Mouse (Mus musculus) lung, embryonic 16.5 days (tissue): ENCODE measurements at regions not wholly inside any gene's neighbourhood (a gene's known extent, or its start where the extent isn't known, plus 50 kb on each side); places are given as distances from the start of the nearest gene placed in this dataset.

Experiments
- ATAC-seq: fragments of 200-750 bp; cut with Nextera tagmentation; 2 replicates; pipeline ENCODE4 v1.8.0; 2017; ENCODE audit warnings: low read depth, mild to moderate bottlenecking, moderate library complexity
- H3K27ac ChIP-seq: fragments of 300-500 bp; sonication (generic); 2 replicates; pipeline ENCODE4 v1.5.1; 2014; ENCODE audit warnings: mild to moderate bottlenecking, control low read depth, low read length
- H3K27me3 ChIP-seq: fragments of 300-500 bp; sonication (generic); 2 replicates; pipeline ENCODE4 v1.6.1; 2014; ENCODE audit warnings: low read depth, low read length, mixed read lengths; ENCODE audit not compliant: control insufficient read depth, insufficient read depth
- H3K36me3 ChIP-seq: fragments of 300-500 bp; sonication (generic); 2 replicates; pipeline ENCODE4 v1.6.1; 2014; ENCODE audit warnings: low read length; ENCODE audit not compliant: control insufficient read depth, insufficient read depth
- H3K4me1 ChIP-seq: fragments of 300-500 bp; sonication (generic); replicated peaks from 2 replicates; pipeline ENCODE4 v1.6.1; 2014; ENCODE audit warnings: low read length, mixed read lengths; ENCODE audit not compliant: control insufficient read depth, insufficient read depth
- H3K4me2 ChIP-seq: fragments of 300-500 bp; sonication (generic); 2 replicates; pipeline ENCODE4 v1.6.1; 2014; ENCODE audit warnings: low read depth, low read length, control low read depth
- H3K4me3 ChIP-seq: fragments of 300-500 bp; sonication (generic); 2 replicates; pipeline ENCODE4 v1.5.1; 2014; ENCODE audit warnings: mild to moderate bottlenecking, low read length, control low read depth
- H3K9ac ChIP-seq: fragments of 300-500 bp; sonication (generic); 2 replicates; pipeline ENCODE4 v1.6.1; 2014; ENCODE audit warnings: low read length, control low read depth
- H3K9me3 ChIP-seq: fragments of 300-500 bp; sonication (generic); 2 replicates; pipeline ENCODE4 v1.6.1; 2016; ENCODE audit warnings: low read length; ENCODE audit not compliant: control insufficient read depth
- WGBS: fragments of 180-500 bp; shearing (Covaris S2); extraction: QIAGEN DNeasy Blood & Tissue Kit; methylation state at CpG from one replicate; pipeline ENCODE4 v1.1.7; 2014; 5-methylcytosine and 5-hydroxymethylcytosine counted together

DNA sequence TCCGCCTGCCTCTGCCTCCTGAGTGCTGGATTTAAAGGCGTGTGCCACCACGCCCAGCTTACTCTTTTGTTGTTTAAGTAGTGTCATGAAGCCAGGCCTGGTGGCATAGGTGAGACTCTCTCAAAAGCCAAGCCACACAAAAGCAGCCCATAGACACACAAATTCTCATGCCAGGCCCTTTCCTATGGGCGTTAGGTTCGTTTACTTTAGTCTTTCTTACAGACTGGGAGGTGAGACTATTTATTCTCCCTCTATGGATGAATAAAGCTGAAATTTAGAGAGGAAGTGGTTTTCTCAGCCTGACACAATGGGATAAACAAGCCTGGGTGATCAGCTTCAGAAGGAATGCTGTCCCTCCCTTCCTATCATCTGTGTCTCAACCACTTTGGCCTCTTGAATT, 243.0 kb downstream of the Gm45692 start:
- WGBS, result 81% methylated on average over 5 of the region's 5 CpGs
- H3K9ac ChIP-seq, result no peak overlapping the region
- no peak overlapping the region for H3K4me2 ChIP-seq
- peaks cover 8% of the 10 kb centered on the region for H3K4me1 ChIP-seq
- H3K36me3 ChIP-seq, result no peaks in the 10 kb centered on the region
- no peaks in the 10 kb centered on the region for H3K27me3 ChIP-seq
- no peak for ATAC-seq
- no peaks in the 10 kb centered on the region for H3K9me3 ChIP-seq
- no peak overlapping the region for H3K27ac ChIP-seq
- H3K4me3 ChIP-seq, result no peak overlapping the region

DNA sequence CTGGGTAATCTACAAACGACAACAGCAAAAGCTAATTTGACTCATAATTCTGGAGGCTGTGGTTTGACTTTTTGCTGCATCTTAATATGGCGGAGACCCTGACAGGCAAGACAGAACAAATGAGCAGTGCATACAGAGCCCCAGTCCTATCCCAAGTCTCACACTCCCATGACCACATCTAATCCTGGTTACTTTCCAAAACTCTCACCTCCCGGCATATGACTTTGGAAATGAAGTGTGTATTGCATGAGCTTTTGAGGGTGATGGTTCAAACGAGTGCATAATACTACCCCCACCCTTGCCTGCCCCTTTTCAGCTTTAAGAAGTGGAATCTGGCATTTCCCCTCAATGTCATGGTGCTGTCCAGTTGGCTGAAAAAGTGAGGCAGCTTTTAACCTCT, 244.3 kb downstream of the Gm45692 start:
- ATAC-seq, result peak; percentile 93
- Histone ChIP-seq H3K4me1 (no peaks in the 10 kb centered on the region; the same call in none of the 2 replicates), H3K9me3 (no peaks in the 10 kb centered on the region), H3K4me3 (no peak overlapping the region), H3K36me3 (no peaks in the 10 kb centered on the region), H3K4me2 (no peak overlapping the region), H3K9ac (no peak overlapping the region), H3K27ac (no peak overlapping the region), H3K27me3 (no peaks in the 10 kb centered on the region)
- 52% methylated on average over 4 of the region's 4 CpGs for WGBS

DNA sequence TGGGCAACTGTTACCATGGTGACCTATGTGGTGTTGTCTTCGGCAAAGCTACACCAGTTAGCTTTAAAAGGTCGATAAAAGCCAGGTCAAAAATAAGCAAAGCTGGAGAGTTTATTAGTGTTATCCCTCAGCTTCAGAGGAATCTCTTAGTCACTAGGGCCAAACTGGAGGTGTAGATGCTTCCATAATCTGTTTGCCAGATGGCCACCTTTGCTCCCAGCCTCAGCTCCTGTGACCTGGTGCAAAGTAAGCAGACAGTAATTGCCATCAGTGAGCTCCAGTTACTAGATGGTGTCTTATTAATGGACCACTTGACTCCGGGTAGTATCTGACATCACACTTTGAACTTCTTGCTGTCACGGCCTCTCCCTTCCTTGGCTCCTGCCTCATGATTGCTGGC, 245.3 kb downstream of the Gm45692 start:
- no peak overlapping the region for H3K9ac ChIP-seq
- no peaks in the 10 kb centered on the region for H3K4me1 ChIP-seq
- H3K9me3 ChIP-seq, result no peaks in the 10 kb centered on the region
- 47% methylated on average over 4 of the region's 4 CpGs for WGBS
- no peak overlapping the region for H3K4me3 ChIP-seq
- no peaks in the 10 kb centered on the region for H3K36me3 ChIP-seq
- no peaks in the 10 kb centered on the region for H3K27me3 ChIP-seq
- no peak overlapping the region for H3K27ac ChIP-seq
- no peak overlapping the region for H3K4me2 ChIP-seq
- no peak for ATAC-seq

DNA sequence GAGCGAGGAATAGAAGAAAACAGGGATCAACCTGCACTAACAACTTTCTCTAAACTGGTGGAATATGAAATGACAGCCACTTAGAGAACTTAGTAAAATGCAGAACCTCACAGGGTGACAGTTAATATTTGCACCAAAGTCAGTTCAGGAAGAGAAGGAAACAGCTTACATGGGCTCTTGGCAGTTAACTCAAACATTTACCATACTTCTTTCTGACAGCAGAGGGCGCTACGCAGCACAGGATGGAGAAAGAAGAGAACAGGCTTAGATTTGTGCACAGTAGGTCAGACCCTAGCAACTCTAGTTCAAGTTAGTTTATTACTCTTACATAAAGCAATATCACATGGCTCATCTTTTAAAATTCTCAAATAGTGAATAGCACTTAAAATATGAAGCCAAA, 261.3 kb downstream of the Gm45692 start:
- ATAC-seq, result no peak
- Histone ChIP-seq H3K36me3 (no peaks in the 10 kb centered on the region), H3K4me2 (no peak overlapping the region), H3K27me3 (no peaks in the 10 kb centered on the region), H3K27ac (no peak overlapping the region), H3K9ac (no peak overlapping the region), H3K9me3 (no peaks in the 10 kb centered on the region), H3K4me1 (no peaks in the 10 kb centered on the region; the same call in 1 of the 2 replicates), H3K4me3 (no peak overlapping the region)
- WGBS, result 32% methylated on average over 3 of the region's 3 CpGs

DNA sequence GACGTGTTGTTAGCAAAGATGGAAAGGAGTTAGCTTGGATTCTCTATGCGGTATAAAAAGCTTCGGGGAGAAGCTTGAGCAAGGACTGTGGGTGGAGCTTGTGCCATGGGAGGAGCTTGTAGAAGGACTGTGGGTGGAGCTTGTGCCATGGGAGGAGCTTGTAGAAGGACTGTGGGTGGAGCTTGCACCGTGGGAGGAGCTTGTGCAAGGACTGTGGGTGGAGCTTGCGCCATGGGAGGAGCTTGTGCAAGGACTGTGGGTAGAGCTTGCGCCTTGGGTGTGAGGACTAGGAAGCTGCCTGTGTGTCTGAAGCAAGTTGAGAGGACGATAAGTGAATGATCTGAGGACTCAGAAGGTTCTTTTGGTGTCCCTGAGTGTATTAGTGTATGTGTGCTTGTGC, 263.1 kb downstream of the Gm45692 start:
- 77% methylated on average over 7 of the region's 7 CpGs for WGBS
- Histone ChIP-seq H3K36me3 (no peaks in the 10 kb centered on the region), H3K27me3 (no peaks in the 10 kb centered on the region), H3K9me3 (no peaks in the 10 kb centered on the region), H3K9ac (no peak overlapping the region), H3K27ac (no peak overlapping the region), H3K4me3 (no peak overlapping the region), H3K4me2 (no peak overlapping the region), H3K4me1 (no peaks in the 10 kb centered on the region; the same call in 1 of the 2 replicates)
- ATAC-seq, result no peak

DNA sequence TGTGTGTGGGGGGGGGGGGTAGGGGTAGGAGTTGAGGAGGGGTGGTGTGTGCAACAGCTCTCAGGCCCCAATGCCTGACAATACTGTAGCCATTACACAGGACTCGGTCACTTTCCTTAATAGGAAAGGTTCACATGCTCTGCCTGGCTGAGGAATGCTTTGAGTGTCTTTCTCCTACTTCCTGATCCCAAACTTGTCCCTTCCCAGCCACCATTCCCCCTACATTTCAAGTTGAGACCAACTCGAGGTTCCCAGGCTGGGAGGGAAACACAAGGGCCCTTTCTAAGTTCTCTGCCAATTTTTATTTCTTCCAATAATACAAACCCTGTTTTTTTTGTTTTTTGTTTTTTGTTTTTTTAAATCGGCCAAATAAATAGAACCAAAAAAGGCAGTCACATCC, 264.6 kb downstream of the Gm45692 start:
- Histone ChIP-seq H3K36me3 (no peaks in the 10 kb centered on the region), H3K4me1 (no peaks in the 10 kb centered on the region; the same call in 1 of the 2 replicates), H3K4me3 (no peak overlapping the region), H3K9ac (no peak overlapping the region), H3K27ac (no peak overlapping the region), H3K27me3 (no peaks in the 10 kb centered on the region), H3K4me2 (no peak overlapping the region), H3K9me3 (no peaks in the 10 kb centered on the region)
- WGBS, result 38% methylated on average over 3 of the region's 3 CpGs
- ATAC-seq, result no peak

DNA sequence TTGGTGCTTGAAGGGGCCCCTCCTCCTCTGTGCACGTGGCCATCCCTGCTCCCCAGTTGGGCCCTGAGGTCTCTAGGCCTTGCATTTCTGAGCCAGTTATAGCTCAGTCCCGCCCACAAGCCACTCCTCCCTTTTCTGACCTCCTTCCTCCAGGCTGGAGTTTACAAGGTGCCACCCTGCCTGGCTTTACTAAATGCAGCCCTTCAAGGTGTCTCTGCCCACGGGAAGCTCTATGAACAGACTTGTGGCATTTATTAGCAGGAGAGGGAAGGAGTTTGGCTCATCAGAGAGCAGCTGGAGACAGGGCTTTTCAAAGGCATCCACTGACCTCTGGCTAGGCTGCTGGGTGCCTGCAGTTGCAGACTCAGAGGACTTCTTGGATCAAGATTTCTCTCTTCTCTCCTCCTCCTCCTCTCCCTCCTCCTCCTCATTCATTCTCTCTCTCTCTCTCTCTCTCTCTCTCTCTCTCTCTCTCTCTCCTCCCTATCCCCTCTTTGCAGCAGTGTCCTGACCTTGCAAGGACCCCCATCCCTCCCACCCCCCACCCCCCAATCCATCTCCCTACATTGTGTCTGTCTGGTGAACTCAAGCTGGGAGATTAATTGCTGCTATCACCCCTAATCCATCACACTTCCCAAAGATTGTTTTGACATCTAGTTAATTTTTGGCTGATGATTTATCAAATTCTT, 265.1 kb downstream of the Gm45692 start:
- Histone ChIP-seq H3K4me3 (no peak overlapping the region), H3K36me3 (no peaks in the 10 kb centered on the region), H3K4me1 (no peaks in the 10 kb centered on the region; the same call in 1 of the 2 replicates), H3K27me3 (no peaks in the 10 kb centered on the region), H3K9me3 (no peaks in the 10 kb centered on the region), H3K9ac (no peak overlapping the region), H3K27ac (no peak overlapping the region), H3K4me2 (no peak overlapping the region)
- ATAC-seq, result peak; percentile 66; the same call in 1 of the 2 replicates
- WGBS, result 8% methylated on average over 3 of the region's 3 CpGs

DNA sequence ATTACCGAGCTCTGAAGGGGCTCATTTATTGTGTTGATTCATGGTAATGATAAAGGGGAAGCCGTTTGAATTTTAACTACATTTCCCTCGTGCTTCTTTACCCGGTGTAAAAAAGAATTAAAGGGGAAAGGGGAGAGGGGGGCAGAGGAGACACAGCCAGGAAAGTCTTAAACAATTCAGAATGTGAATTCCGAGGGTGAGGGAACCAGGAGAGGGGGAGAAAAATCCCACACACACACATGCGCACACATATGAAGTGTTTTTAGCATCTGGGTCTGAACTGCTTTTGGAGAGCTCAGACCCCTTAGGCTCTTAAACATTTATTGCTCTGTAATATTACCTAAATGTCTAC, 265.6 kb downstream of the Gm45692 start:
- 11% methylated on average over 6 of the region's 6 CpGs for WGBS
- no peak overlapping the region for H3K4me3 ChIP-seq
- no peak overlapping the region for H3K4me2 ChIP-seq
- no peak overlapping the region for H3K9ac ChIP-seq
- no peaks in the 10 kb centered on the region for H3K27me3 ChIP-seq
- ATAC-seq, result no peak
- no peaks in the 10 kb centered on the region for H3K36me3 ChIP-seq
- H3K9me3 ChIP-seq, result no peaks in the 10 kb centered on the region
- no peaks in the 10 kb centered on the region; the same call in 1 of the 2 replicates for H3K4me1 ChIP-seq
- H3K27ac ChIP-seq, result no peak overlapping the region

DNA sequence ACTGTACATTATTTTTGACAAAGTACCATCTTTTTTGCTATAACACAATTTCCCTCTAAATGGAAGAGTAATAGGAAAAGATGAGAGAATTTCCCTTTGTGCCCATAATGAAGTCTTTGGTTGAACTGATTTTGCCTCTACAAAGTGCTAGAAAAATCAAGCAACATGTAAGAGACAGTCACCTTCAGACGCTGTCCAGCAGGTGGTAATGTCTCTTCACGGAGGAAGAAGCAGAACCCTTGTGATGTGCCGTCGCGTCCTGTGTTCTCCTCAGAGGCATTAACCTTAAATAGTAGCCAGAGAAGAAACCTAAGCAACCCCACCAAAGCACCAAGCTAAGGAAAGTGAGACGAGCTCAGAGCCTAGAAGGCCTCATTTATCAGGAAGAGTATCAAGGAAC, 275.7 kb downstream of the Gm45692 start:
- Histone ChIP-seq H3K27me3 (peaks cover 3% of the 10 kb centered on the region; the same call in 1 of the 2 replicates), H3K9me3 (no peaks in the 10 kb centered on the region), H3K27ac (no peak overlapping the region), H3K36me3 (no peaks in the 10 kb centered on the region), H3K4me1 (0 out of 2 replicates have a peak, but pooled peaks cover 3% of the 10 kb centered on the region), H3K4me2 (no peak overlapping the region), H3K9ac (no peak overlapping the region), H3K4me3 (no peak overlapping the region)
- WGBS, result 62% methylated on average over 6 of the region's 6 CpGs
- ATAC-seq, result no peak

DNA sequence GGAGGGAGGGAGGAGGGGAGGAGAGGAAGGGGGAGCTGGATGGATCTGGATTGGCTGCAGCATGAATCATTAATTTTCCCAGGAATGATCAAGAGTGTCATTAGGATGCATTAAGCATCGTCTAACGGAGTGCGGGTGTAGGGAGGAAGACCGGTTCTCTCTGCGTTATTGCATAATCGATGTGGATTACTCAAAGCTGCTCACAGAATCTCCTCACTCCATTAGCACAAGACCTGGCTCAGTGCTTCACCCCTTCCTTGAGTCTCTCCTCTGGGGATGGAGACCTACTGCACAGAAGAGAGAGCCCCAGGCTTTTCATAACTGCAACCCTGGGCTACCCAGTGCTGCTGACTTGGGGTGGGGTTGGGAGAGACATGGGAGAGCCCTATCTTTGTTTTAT, 300.7 kb downstream of the Gm45692 start:
- H3K4me2 ChIP-seq, result no peak overlapping the region
- no peaks in the 10 kb centered on the region for H3K9me3 ChIP-seq
- 56% methylated on average over 6 of the region's 6 CpGs for WGBS
- ATAC-seq, result no peak
- H3K9ac ChIP-seq, result no peak overlapping the region
- H3K27me3 ChIP-seq, result no peaks in the 10 kb centered on the region
- H3K4me1 ChIP-seq, result no peaks in the 10 kb centered on the region
- H3K27ac ChIP-seq, result no peak overlapping the region
- H3K36me3 ChIP-seq, result no peaks in the 10 kb centered on the region
- H3K4me3 ChIP-seq, result no peak overlapping the region
